13 mouse cellular contexts compared by ENCODE assay signal in genomic region chr7:114740360-114741165, GRCm38 (mm10). TPM values are rescaled to one million over a fixed set of nuclear protein-coding genes. Genes with fewer than 3 reads are reported as not detected.
A peak's percentile ranks its signal among the peaks of the same experiment; 100 is the strongest.
DNase-seq lines count a peak whose midpoint lies in the region; ATAC-seq and TF ChIP-seq lines count a peak whose summit lies in the region.
"Had no signal": no experiment of that assay in that cellular context is flagged by ENCODE, and none has a peak within 500 bp of the region (broad histone marks: within the 10 kb centered on the region; RNA-seq: fewer than 3 reads in every experiment).

No protein-coding gene starts in this region.

- TF ChIP-seq CTCF in E14TG2a.4 (conservative IDR thresholded peaks at IDR 0.05; ENCODE audit: low read length): peak; percentile 38

- peaks cover 10% of the 10 kb centered on the region for H3K27me3 ChIP-seq in E14TG2a.4 (ENCODE audit: insufficient read depth, low read length)

- no peaks in the 10 kb centered on the region for H3K36me3 ChIP-seq in E14TG2a.4 (ENCODE audit: insufficient read depth, low read length)
- H3K36me3 ChIP-seq: limb, embryonic 15.5 days; neural tube, embryonic 15.5 days had no signal

- peaks cover 88% of the 10 kb centered on the region for H3K4me1 ChIP-seq in E14TG2a.4 (replicated peaks; ENCODE audit: low read depth, low read length)

- H3K9me3 ChIP-seq in E14TG2a.4 (ENCODE audit: low read length): no peaks in the 10 kb centered on the region
- H3K9me3 ChIP-seq: limb, embryonic 15.5 days; neural tube, embryonic 15.5 days had no signal

- peak; percentile 27; the same call in 1 of the 2 replicates for ATAC-seq in neutrophil, adult 5-6 weeks (ENCODE audit: extremely low read depth, insufficient number of reproducible peaks, low FRiP score, poor library complexity, severe bottlenecking)
- ATAC-seq: forebrain, embryonic 16.5 days had no signal

- DNase-seq in embryo, embryonic 11 days: peak; percentile 16
- no peak for DNase-seq in embryo, embryonic 10.5 days (ENCODE audit: low spot score)
- peak; percentile 50 for DNase-seq in kidney, postnatal 10 days
- no peak for DNase-seq in kidney, adult 11 months
- DNase-seq in gastrocnemius, adult 8-10 months (ENCODE audit: low spot score in 2 of 2): no peak
- no peak for DNase-seq in cerebellum, adult 8-10 months
- DNase-seq: heart, postnatal 36 days; layer of hippocampus, adult 9-11 months had no signal

- peak overlapping the region; percentile 15; the same call in 1 of the 2 replicates for H3K4me3 ChIP-seq in E14TG2a.4 (replicated peaks; ENCODE audit: low read length)
- H3K4me3 ChIP-seq: limb, embryonic 15.5 days; neural tube, embryonic 15.5 days had no signal

RNA-seq across cellular contexts. Expression of gene Insc, which starts 2.9 kb away (rescaled TPM):
- not detected in 2 replicates for total RNA-seq in neutrophil, adult 5-6 weeks (2017)
- total RNA-seq in gastrocnemius, adult 8-10 months (2022): 1 to 10 TPM in 1 of 4 experiments, under 1 TPM in 3; 0.24 to 1.1 (median 0.59) TPM

RNA-seq across cellular contexts. Expression of gene Calcb, which starts 22.1 kb away (rescaled TPM):
- not detected in 2 replicates for total RNA-seq in neutrophil, adult 5-6 weeks (2017)
- total RNA-seq in gastrocnemius, adult 8-10 months (2022): not detected

Comparison
In these comparisons a context has a peak if more than half of its experiments do, and no peak if none do; other contexts are left out.
1. DNase-seq: peak in embryo, embryonic 11 days (single experiment) and kidney, postnatal 10 days (single experiment); none in embryo, embryonic 10.5 days (single experiment), kidney, adult 11 months (single experiment), gastrocnemius, adult 8-10 months (0 of 2) and cerebellum, adult 8-10 months (single experiment).